Mouse (Mus musculus) hindbrain, embryonic 15.5 days (tissue): ENCODE measurements at regions not wholly inside any gene's neighbourhood (a gene's known extent, or its start where the extent isn't known, plus 50 kb on each side); places are given as distances from the start of the nearest gene placed in this dataset.

Experiments
- ATAC-seq: fragments of 200-750 bp; cut with Nextera tagmentation; 2 replicates; pipeline ENCODE4 v1.8.0; 2017; ENCODE audit warnings: low read depth, moderate number of reproducible peaks, moderate TSS enrichment; ENCODE audit not compliant: low FRiP score
- H3K27ac ChIP-seq: fragments of 300-500 bp; sonication (generic); replicated peaks from 2 replicates; pipeline ENCODE4 v1.5.1; 2015; ENCODE audit warnings: mild to moderate bottlenecking, inconsistent platforms
- H3K27me3 ChIP-seq: fragments of 300-500 bp; sonication (generic); 2 replicates; pipeline ENCODE4 v1.6.1; 2015; ENCODE audit warnings: control low read depth, inconsistent platforms
- H3K36me3 ChIP-seq: fragments of 300-500 bp; sonication (generic); 2 replicates; pipeline ENCODE4 v1.6.1; 2015; ENCODE audit warnings: control low read depth, inconsistent platforms
- H3K4me1 ChIP-seq: fragments of 300-500 bp; sonication (generic); replicated peaks from 2 replicates; pipeline ENCODE4 v1.6.1; 2015; ENCODE audit warnings: control low read depth, inconsistent platforms
- H3K4me2 ChIP-seq: fragments of 300-500 bp; sonication (generic); 2 replicates; pipeline ENCODE4 v1.6.1; 2015; ENCODE audit warnings: moderate library complexity, mild to moderate bottlenecking, inconsistent platforms
- H3K4me3 ChIP-seq: fragments of 300-500 bp; sonication (generic); 2 replicates; pipeline ENCODE4 v1.5.1; 2015; ENCODE audit warnings: mild to moderate bottlenecking, inconsistent platforms
- H3K9ac ChIP-seq: fragments of 300-500 bp; sonication (generic); 2 replicates; pipeline ENCODE4 v1.6.1; 2015; ENCODE audit warnings: inconsistent platforms
- H3K9me3 ChIP-seq: fragments of 300-500 bp; sonication (generic); 2 replicates; pipeline ENCODE4 v1.6.1; 2016; ENCODE audit warnings: control low read depth, inconsistent platforms
- WGBS: fragments of 180-500 bp; shearing (Covaris S2); methylation state at CpG from one replicate; pipeline ENCODE4 v1.1.7; 2015; 5-methylcytosine and 5-hydroxymethylcytosine counted together

DNA sequence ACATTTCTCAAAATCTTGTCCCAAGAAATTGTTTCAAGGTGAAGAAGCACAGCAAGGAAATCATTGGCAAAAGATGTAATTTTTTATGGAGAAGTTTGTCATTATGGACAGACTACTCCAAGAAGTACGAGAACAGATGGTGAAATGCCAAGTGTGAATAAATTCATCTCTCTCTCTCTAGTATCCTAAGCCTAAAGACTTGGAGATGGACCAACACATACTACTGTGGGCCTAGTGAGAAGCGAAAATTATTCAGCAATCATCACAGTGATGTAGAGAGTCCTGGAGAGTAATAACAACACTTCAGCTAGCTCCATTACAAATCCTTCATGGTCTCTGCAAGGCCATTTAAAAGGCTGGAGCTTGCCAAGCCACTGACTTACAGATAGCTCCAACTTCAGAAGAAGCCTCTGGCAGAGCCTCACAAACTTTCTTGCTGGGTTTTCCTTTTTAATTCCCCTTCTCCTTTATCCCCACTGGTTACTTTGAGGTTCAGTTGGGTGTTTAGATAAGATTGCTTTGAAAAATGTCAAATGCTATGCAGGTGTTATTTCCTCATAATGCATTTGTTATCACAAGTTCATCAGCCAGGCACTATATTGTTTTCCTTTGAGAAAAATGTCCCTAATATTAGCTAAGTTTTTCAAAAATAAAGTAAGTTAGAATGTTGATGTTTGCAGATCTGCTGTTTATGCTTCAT, 330.9 kb upstream of the Mgat4c start:
- 64% methylated on average over 2 of the region's 2 CpGs for WGBS
- Histone ChIP-seq H3K27me3 (no peaks in the 10 kb centered on the region), H3K4me3 (no peak overlapping the region), H3K36me3 (no peaks in the 10 kb centered on the region), H3K9ac (no peak overlapping the region), H3K9me3 (no peaks in the 10 kb centered on the region), H3K4me2 (no peak overlapping the region), H3K4me1 (no peaks in the 10 kb centered on the region), H3K27ac (no peak overlapping the region)
- no peak for ATAC-seq

DNA sequence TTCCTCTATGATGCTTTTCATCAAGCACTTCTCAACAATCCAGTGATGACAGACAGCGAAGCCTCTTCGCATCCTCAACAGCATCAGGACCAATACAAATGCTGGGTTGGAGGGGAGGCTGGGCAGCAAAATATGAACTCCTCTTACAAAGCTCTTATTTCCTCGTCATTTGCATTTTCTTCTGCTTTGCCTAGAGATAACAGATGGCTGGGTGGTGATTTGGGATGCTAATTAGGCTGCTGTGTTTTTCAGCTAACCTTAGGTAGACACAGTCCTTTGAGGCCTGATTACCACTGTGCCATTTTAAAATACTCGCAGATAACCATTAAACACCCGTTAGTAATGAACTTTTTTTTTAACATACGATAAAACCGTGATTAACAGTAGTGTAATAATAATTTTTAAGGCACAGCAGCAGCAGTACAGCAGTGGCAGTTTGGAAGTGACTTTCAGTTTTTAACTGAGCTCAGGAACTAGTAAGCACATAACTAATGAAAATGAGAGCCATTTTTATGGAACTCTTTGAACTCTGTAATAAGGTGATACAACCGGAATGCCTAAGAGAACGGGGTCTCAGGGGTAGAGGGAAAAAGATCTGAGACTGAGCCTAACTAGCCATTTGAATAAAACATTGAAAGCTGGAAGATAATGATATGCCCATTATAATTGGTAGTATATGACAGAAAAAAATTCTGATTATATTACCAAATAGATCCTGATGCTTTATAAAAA, 307.3 kb upstream of the Mgat4c start:
- Histone ChIP-seq H3K9ac (no peak overlapping the region), H3K4me1 (peaks cover 3% of the 10 kb centered on the region; the same call in 1 of the 2 replicates), H3K27ac (peak overlapping the region; percentile 65; the same call in 1 of the 2 replicates), H3K4me2 (no peak overlapping the region), H3K9me3 (no peaks in the 10 kb centered on the region), H3K27me3 (no peaks in the 10 kb centered on the region), H3K4me3 (no peak overlapping the region), H3K36me3 (no peaks in the 10 kb centered on the region)
- 44% methylated on average over 9 of the region's 9 CpGs for WGBS
- ATAC-seq = peak; percentile 75; the same call in 1 of the 2 replicates

DNA sequence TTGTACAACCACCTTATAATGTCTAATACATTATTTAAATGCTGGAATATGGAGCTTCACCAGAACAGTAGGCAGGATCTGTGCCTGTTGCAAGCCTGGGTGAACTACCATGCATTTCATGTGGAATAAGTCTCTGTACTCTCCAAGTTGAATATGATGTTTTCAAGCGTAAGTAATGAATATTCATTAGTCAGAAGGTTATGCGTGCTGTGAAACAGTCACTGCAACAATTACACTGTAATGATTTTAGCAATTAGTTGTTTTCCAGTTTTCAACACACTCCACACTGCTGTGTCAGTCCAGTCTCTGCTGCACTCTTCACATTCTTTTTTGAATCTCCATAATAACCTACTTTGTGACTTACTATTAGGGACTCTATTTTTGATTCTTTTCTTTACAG, 287.9 kb upstream of the Mgat4c start:
- no peak overlapping the region for H3K9ac ChIP-seq
- H3K27me3 ChIP-seq = no peaks in the 10 kb centered on the region
- H3K27ac ChIP-seq = no peak overlapping the region
- no peak for ATAC-seq
- H3K4me2 ChIP-seq = no peak overlapping the region
- no peaks in the 10 kb centered on the region for H3K36me3 ChIP-seq
- H3K4me3 ChIP-seq = no peak overlapping the region
- no peaks in the 10 kb centered on the region for H3K9me3 ChIP-seq
- no peaks in the 10 kb centered on the region for H3K4me1 ChIP-seq
- 43% methylated on average over 2 of the region's 2 CpGs for WGBS

DNA sequence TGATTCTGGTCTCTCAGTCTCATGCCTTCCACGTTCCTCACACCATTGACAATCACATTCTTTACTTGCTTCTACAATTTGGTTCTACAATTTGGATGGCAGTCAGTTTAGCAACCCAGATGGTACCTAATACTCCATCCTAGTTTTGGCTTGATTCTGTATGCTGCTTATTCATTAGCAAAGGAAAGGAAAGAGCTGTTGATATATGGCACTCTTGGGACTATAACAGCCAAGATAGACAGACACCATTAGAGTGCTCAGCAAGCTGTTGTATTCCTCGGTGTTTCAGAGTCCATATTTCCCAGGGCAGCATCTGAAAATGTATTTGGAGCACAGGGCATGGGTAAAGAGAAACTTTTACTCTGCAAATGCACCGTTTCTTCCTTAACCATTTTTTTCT, 282.1 kb upstream of the Mgat4c start:
- no peak for ATAC-seq
- no peaks in the 10 kb centered on the region for H3K36me3 ChIP-seq
- H3K4me3 ChIP-seq = no peak overlapping the region
- H3K27ac ChIP-seq = no peak overlapping the region
- no peak overlapping the region for H3K9ac ChIP-seq
- H3K27me3 ChIP-seq = no peaks in the 10 kb centered on the region
- H3K9me3 ChIP-seq = no peaks in the 10 kb centered on the region
- no peak overlapping the region for H3K4me2 ChIP-seq
- H3K4me1 ChIP-seq = no peaks in the 10 kb centered on the region
- 65% methylated on average over 3 of the region's 3 CpGs for WGBS

DNA sequence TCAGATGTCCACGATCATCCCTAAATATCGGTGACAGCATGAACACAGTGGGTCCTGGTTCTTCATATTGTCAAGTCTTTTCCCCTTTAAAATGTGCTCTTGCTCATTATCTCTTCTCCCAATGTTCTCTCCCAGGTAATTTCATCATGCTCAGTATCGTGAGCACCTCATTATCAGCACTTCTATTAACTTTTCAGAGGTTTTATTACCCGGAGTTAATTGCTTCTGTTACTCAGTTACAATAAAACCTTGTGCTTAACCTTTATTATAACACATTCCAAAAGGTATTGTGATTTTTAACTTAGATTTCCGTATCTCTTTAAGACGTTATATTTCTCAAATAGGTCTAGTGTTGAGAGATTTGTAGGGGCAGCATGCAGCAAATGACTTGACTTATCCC, 266.0 kb upstream of the Mgat4c start:
- ATAC-seq = no peak
- WGBS = 77% methylated on average over 6 of the region's 6 CpGs

DNA sequence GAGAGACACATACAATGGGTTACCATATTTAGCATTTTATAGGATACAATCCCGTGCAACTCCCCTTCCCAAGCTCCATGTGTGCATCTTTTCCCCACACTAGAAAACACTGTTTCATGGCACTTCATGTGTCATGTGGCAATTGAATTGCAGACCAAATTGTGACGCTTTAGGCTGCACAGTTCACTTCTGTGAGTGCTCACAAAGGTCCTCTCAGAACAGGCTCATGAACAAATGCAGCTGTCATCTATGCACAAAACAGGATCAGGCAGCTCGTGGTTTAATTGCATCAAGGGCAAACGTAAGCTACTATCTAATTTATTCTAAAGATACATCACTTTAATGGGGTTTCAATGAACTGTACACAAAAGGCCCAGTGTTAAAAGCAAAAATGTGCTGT, 258.7 kb upstream of the Mgat4c start:
- H3K36me3 ChIP-seq = no peaks in the 10 kb centered on the region

More for the DNA sequence above, 266.0 kb upstream of the Mgat4c start:
- H3K9me3 ChIP-seq = no peaks in the 10 kb centered on the region
- H3K9ac ChIP-seq = no peak overlapping the region
- no peaks in the 10 kb centered on the region for H3K4me1 ChIP-seq
- H3K4me3 ChIP-seq = no peak overlapping the region
- H3K36me3 ChIP-seq = no peaks in the 10 kb centered on the region
- H3K27me3 ChIP-seq = no peaks in the 10 kb centered on the region
- no peak overlapping the region for H3K4me2 ChIP-seq
- no peak overlapping the region for H3K27ac ChIP-seq

More for the DNA sequence above, 258.7 kb upstream of the Mgat4c start:
- WGBS = 41% methylated on average over 4 of the region's 4 CpGs
- 0 out of 2 replicates have a peak, but pooled peaks have one; percentile 30 for ATAC-seq
- no peaks in the 10 kb centered on the region for H3K9me3 ChIP-seq
- H3K4me1 ChIP-seq = no peaks in the 10 kb centered on the region
- H3K27ac ChIP-seq = no peak overlapping the region
- no peak overlapping the region for H3K4me2 ChIP-seq
- H3K4me3 ChIP-seq = no peak overlapping the region
- no peak overlapping the region for H3K9ac ChIP-seq
- H3K27me3 ChIP-seq = no peaks in the 10 kb centered on the region
